Mouse (Mus musculus) testis, adult 2 months (tissue): Measurements from ENCODE around the gene Rab13.

Experiments
- CTCF ChIP-seq: fragments of 200-500 bp; IDR thresholded peaks from 2 replicates; pipeline ENCODE4 v1.5.1; 2012; ENCODE audit warnings: low read depth, mild to moderate bottlenecking, inconsistent platforms, low read length, moderate library complexity; ENCODE audit not compliant: control insufficient read depth, insufficient read depth, insufficient replicate concordance
- POLR2A ChIP-seq: fragments of 200-500 bp; IDR thresholded peaks from 2 replicates; pipeline ENCODE4 v1.6.1; 2012; ENCODE audit warnings: low read depth, mild to moderate bottlenecking, inconsistent platforms, low read length, moderate library complexity; ENCODE audit not compliant: control insufficient read depth

GRCm38 (mm10) chr3:90245406-90245805 is 31.9 kb downstream of the Rab13 start:
- TF ChIP-seq POLR2A (no peak), CTCF (no peak)
